Mouse (Mus musculus): ENCODE measurements around the gene Tmbim1. TPM values are rescaled to one million over a fixed set of nuclear protein-coding genes. Genes with fewer than 3 reads are reported as not detected.

Tmbim1 gene
- total RNA-seq, 2 experiments from 2014 or later, result 65.8 to 72.4 TPM

Other genes starting within 250 kb of the Tmbim1 start
- gene Tns1, start 181.2 kb downstream of the Tmbim1 start, total RNA-seq (2021), result 100 to 1,000 TPM; 252 to 275 TPM
- 1 to 10 TPM; 3.9 to 4.0 TPM for gene Rufy4, start 180.1 kb downstream of the Tmbim1 start, total RNA-seq (2021)
- under 1 TPM; 0.45 to 0.68 TPM for gene Cxcr2, start 151.6 kb downstream of the Tmbim1 start, total RNA-seq (2021)
- gene Cxcr1, start 111.0 kb downstream of the Tmbim1 start, total RNA-seq (2021), result not detected
- 100 to 1,000 TPM; 198 to 205 TPM for gene Arpc2, start 69.5 kb downstream of the Tmbim1 start, total RNA-seq (2021)
- under 1 TPM in 1 of 2 experiments, not detected in 1; 0.28 TPM for gene Gpbar1, start 27.1 kb downstream of the Tmbim1 start, total RNA-seq (2021)
- 100 to 1,000 TPM; 175 to 177 TPM for gene Aamp, start 20.9 kb downstream of the Tmbim1 start, total RNA-seq (2021)
- gene Pnkd, start 20.7 kb downstream of the Tmbim1 start, total RNA-seq (2021), result 10 to 100 TPM; 72.1 to 72.4 TPM
- under 1 TPM; 0.48 to 0.50 TPM for gene Catip, start 56.5 kb upstream of the Tmbim1 start, total RNA-seq (2021)
- 10 to 100 TPM; 10.2 to 13.6 TPM for gene Slc11a1, start 69.6 kb upstream of the Tmbim1 start, total RNA-seq (2021)
- 100 to 1,000 TPM; 156 to 162 TPM for gene Ctdsp1, start 85.9 kb upstream of the Tmbim1 start, total RNA-seq (2021)
- 1 to 10 TPM; 1.6 to 7.1 TPM for gene Vil1, start 103.8 kb upstream of the Tmbim1 start, total RNA-seq (2021)
- 10 to 100 TPM; 43.9 to 44.4 TPM for gene Cnot9, start 200.4 kb upstream of the Tmbim1 start, total RNA-seq (2021)
- gene Plcd4, start 237.3 kb upstream of the Tmbim1 start, total RNA-seq (2021), result 1 to 10 TPM in 1 of 2 experiments, under 1 TPM in 1; 0.90 to 1.1 TPM
- gene Usp37, start 238.7 kb upstream of the Tmbim1 start, total RNA-seq (2021), result 10 to 100 TPM; 28.4 to 31.1 TPM

All from adrenal gland, postnatal 4 days (tissue).